Mouse (Mus musculus) cerebellum, adult 2 months (tissue): ENCODE measurements around the gene Lysmd1.

ENCODE experiments used
- CTCF ChIP-seq: fragments of 200-500 bp; IDR thresholded peaks from 2 replicates; pipeline ENCODE4 v1.5.1; 2011; ENCODE audit warnings: low read depth, mild to moderate bottlenecking, control low read depth, low read length, moderate library complexity, borderline replicate concordance; ENCODE audit not compliant: insufficient read depth
- POLR2A ChIP-seq: fragments of 200-500 bp; IDR thresholded peaks from 2 replicates; pipeline ENCODE4 v1.6.1; 2011; ENCODE audit warnings: low read length, control low read depth, borderline replicate concordance; ENCODE audit not compliant: insufficient read depth

GRCm38 (mm10) chr3:95135023-95135422 lies 1.1 kb downstream of the Lysmd1 start:
- TF ChIP-seq CTCF (no peak), POLR2A (no peak)
